Comparison of ENCODE assay signal across 23 mouse cellular contexts in the genomic region with DNA sequence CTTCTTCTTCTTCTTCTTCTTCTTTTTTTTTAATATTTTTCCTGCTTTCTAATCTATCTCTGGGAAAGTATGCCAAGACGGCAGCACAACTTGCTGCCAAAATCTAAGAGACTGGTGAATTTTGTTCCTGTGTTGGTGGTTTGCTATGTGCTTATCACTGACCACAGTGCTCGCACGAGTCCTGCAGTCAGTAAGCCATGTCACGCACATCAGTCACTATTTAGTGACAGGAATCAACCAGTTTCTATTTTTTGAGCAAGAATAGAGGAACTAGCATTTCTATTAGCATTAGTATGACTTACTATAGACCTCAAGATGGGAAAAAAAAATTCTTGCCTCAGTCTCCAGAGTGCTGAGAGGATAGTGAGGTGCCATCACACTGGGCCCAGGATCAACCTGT. TPM values are rescaled to one million over a fixed set of nuclear protein-coding genes. Genes with fewer than 3 reads are reported as not detected.
A peak's percentile ranks its signal among the peaks of the same experiment; 100 is the strongest.
DNase-seq lines count a peak whose midpoint lies in the region; ATAC-seq and TF ChIP-seq lines count a peak whose summit lies in the region.
"Had no signal": no experiment of that assay in that cellular context is flagged by ENCODE, and none has a peak within 500 bp of the region (broad histone marks: within the 10 kb centered on the region; RNA-seq: fewer than 3 reads in every experiment).

No protein-coding gene starts in this region.

- TF ChIP-seq CTCF in liver, embryonic 14.5 days (IDR thresholded peaks at IDR 0.05; ENCODE audit: low read depth): no peak

- H3K27me3 ChIP-seq in heart, embryonic 11.5 days (ENCODE audit: control insufficient read depth, insufficient read depth, low read length): no peaks in the 10 kb centered on the region
- no peaks in the 10 kb centered on the region for H3K27me3 ChIP-seq in embryonic facial prominence, embryonic 10.5 days (replicated peaks; ENCODE audit: low read depth, poor library complexity, severe bottlenecking)
- no peaks in the 10 kb centered on the region for H3K27me3 ChIP-seq in liver, embryonic 14.5 days (ENCODE audit: control insufficient read depth, insufficient read depth, low read length)
- H3K27me3 ChIP-seq: limb, embryonic 15.5 days; midbrain, embryonic 12.5 days had no signal

- H3K9ac ChIP-seq in heart, embryonic 11.5 days (ENCODE audit: low read depth, low read length): no peak overlapping the region
- H3K9ac ChIP-seq in liver, embryonic 14.5 days (replicated peaks): no peak overlapping the region
- H3K9ac ChIP-seq: forebrain, postnatal 0 days; hindbrain, embryonic 14.5 days; limb, embryonic 15.5 days; midbrain, embryonic 12.5 days had no signal

- H3K4me1 ChIP-seq in heart, embryonic 11.5 days (ENCODE audit: control insufficient read depth, insufficient read depth, low read length): peaks cover 12% of the 10 kb centered on the region
- H3K4me1 ChIP-seq in embryonic facial prominence, embryonic 10.5 days: peaks cover 37% of the 10 kb centered on the region
- peaks cover 21 to 29% of the 10 kb centered on the region in 2 experiments for H3K4me1 ChIP-seq in liver, embryonic 14.5 days (replicated peaks; ENCODE audit: control insufficient read depth in 2 of 2, insufficient read depth in 2 of 2, low read length in 1 of 2)

- H3K36me3 ChIP-seq in heart, embryonic 11.5 days (ENCODE audit: control insufficient read depth, insufficient read depth, low read length): no peaks in the 10 kb centered on the region
- H3K36me3 ChIP-seq in embryonic facial prominence, embryonic 10.5 days (replicated peaks): no peaks in the 10 kb centered on the region
- no peaks in the 10 kb centered on the region for H3K36me3 ChIP-seq in liver, embryonic 14.5 days (replicated peaks; ENCODE audit: control insufficient read depth, insufficient read depth, low read depth)
- H3K36me3 ChIP-seq: forebrain, embryonic 10.5 days; limb, embryonic 15.5 days; midbrain, embryonic 12.5 days had no signal

- intact Hi-C loops in heart, postnatal 36 days (cut with DNase I): no loop called here

- no peak for DNase-seq in heart, postnatal 36 days
- DNase-seq in embryonic facial prominence, embryonic 10.5 days (ENCODE audit: low spot score): no peak
- no peak for DNase-seq in liver, embryonic 14.5 days (ENCODE audit: low read depth in 3 of 3, low spot score in 3 of 3)
- DNase-seq in embryo, embryonic 10.5 days (ENCODE audit: low spot score): no peak
- DNase-seq in retina, postnatal 1 day: no peak
- no peak for DNase-seq in urinary bladder, postnatal 36 days (ENCODE audit: low spot score in 2 of 2)
- DNase-seq: cerebellum, adult 9-10 months; forebrain, postnatal 0 days; gastrocnemius, adult 2 months; heart, adult 18-20 months; heart, postnatal 10 days; kidney, adult 8-10 months; kidney, postnatal 14 days; lung, postnatal 10 days; thymus, postnatal 36 days had no signal

- WGBS in heart, embryonic 11.5 days (ENCODE audit: insufficient replicate concordance): 61% methylated on average over 4 of the region's 4 CpGs
- WGBS in embryonic facial prominence, embryonic 10.5 days: 79% methylated on average over 4 of the region's 4 CpGs
- WGBS in liver, embryonic 14.5 days (ENCODE audit: insufficient replicate concordance): 15% methylated on average over 4 of the region's 4 CpGs

- TF ChIP-seq EP300 in liver, embryonic 14.5 days (IDR thresholded peaks at IDR 0.05; ENCODE audit: low read depth): no peak

- H3K4me2 ChIP-seq in heart, embryonic 11.5 days: no peak overlapping the region
- no peak overlapping the region; the same call in 1 of the 2 replicates for H3K4me2 ChIP-seq in liver, embryonic 14.5 days (ENCODE audit: low read depth)
- H3K4me2 ChIP-seq: hindbrain, embryonic 14.5 days; midbrain, embryonic 12.5 days had no signal

- H3K4me3 ChIP-seq in heart, embryonic 11.5 days (ENCODE audit: low read depth, low read length): no peak overlapping the region
- H3K4me3 ChIP-seq in embryonic facial prominence, embryonic 10.5 days: no peak overlapping the region
- H3K4me3 ChIP-seq in liver, embryonic 14.5 days (ENCODE audit: insufficient read depth in 1 of 2, low read depth in 2 of 2, low read length in 2 of 2): no peak overlapping the region
- H3K4me3 ChIP-seq: forebrain, embryonic 10.5 days; gastrocnemius, adult 2 months; layer of hippocampus, adult 2 months; limb, embryonic 15.5 days; midbrain, embryonic 12.5 days; myocyte had no signal

- no peak for ATAC-seq in heart, embryonic 11.5 days (replicated peaks; ENCODE audit: insufficient number of reproducible peaks, low FRiP score, low TSS enrichment)
- peak; percentile 36; the same call in 1 of the 2 replicates for ATAC-seq in liver, embryonic 14.5 days (ENCODE audit: insufficient read depth)
- ATAC-seq in megakaryocyte-erythroid progenitor cell, adult 5-6 weeks (replicated peaks; ENCODE audit: low FRiP score, low TSS enrichment, poor library complexity, severe bottlenecking): peak; percentile 73

- H3K9me3 ChIP-seq in heart, embryonic 11.5 days (replicated peaks; ENCODE audit: control insufficient read depth, low read length): no peaks in the 10 kb centered on the region
- peaks cover 3% of the 10 kb centered on the region; the same call in 1 of the 2 replicates for H3K9me3 ChIP-seq in embryonic facial prominence, embryonic 10.5 days
- H3K9me3 ChIP-seq in liver, embryonic 14.5 days (ENCODE audit: control insufficient read depth, low read length): no peaks in the 10 kb centered on the region
- H3K9me3 ChIP-seq: forebrain, embryonic 10.5 days; limb, embryonic 15.5 days; midbrain, embryonic 12.5 days had no signal

- 0 out of 2 replicates have a peak overlapping the region, but pooled peaks have one; percentile 30 for H3K27ac ChIP-seq in heart, embryonic 11.5 days (ENCODE audit: low read depth, low read length)
- peak overlapping the region; percentile 48 for H3K27ac ChIP-seq in embryonic facial prominence, embryonic 10.5 days (replicated peaks)
- no peak overlapping the region for H3K27ac ChIP-seq in liver, embryonic 14.5 days
- H3K27ac ChIP-seq: hindbrain, embryonic 14.5 days; layer of hippocampus, adult 2 months; midbrain, embryonic 12.5 days had no signal

RNA-seq across cellular contexts. Expression of gene Fam84b, which starts 0.6 kb away (rescaled TPM):
- 13.0 and 14.8 TPM in 2 replicates for polyA plus RNA-seq in heart, embryonic 11.5 days (2014; fragmentation: Nextera tagmentation; extraction: Ambion mirVana)
- total RNA-seq in heart, postnatal 36 days (2021): 10 to 100 TPM in 1 of 2 experiments, 1 to 10 TPM in 1; 6.8 to 10.5 TPM
- 14.0 and 15.5 TPM in 2 replicates for polyA plus RNA-seq in embryonic facial prominence, embryonic 10.5 days (2016; fragmentation: Nextera tagmentation; extraction: Ambion mirVana)
- polyA plus RNA-seq in liver, embryonic 14.5 days (2012; rRNA removed): 1.4 and 1.6 TPM in 2 replicates
- polyA plus RNA-seq in liver, embryonic 14.5 days (2014; fragmentation: Nextera tagmentation; extraction: Ambion mirVana): 2.5 and 2.9 TPM in 2 replicates
- 2.4 and 3.1 TPM in 2 replicates for total RNA-seq in megakaryocyte-erythroid progenitor cell, adult 5-6 weeks (2014; fragmentation: Nextera tagmentation)
- total RNA-seq in megakaryocyte-erythroid progenitor cell, adult 5-6 weeks (2017): 3.4 and 4.5 TPM in 2 replicates
